Mouse (Mus musculus): ENCODE measurements at regions not wholly inside any gene's neighbourhood (a gene's known extent, or its start where the extent isn't known, plus 50 kb on each side); places are given as distances from the start of the nearest gene placed in this dataset.

GRCm38 (mm10) chr1:169354021-169354420 is 177.2 kb downstream of the Nuf2 start:
- TF ChIP-seq CEBPB (IDR thresholded peaks at IDR 0.05; ENCODE audit: low read depth) (no peak), CTCF (IDR thresholded peaks at IDR 0.05; ENCODE audit: control insufficient read depth, insufficient read depth, insufficient read length) (no peak), USF1 (IDR thresholded peaks at IDR 0.05; ENCODE audit: low read depth) (no peak)
- H3ac ChIP-seq (ENCODE audit: control insufficient read depth, insufficient read length, low read depth) = no peak overlapping the region
- no peak overlapping the region for H3K4me3 ChIP-seq (ENCODE audit: insufficient read depth, poor library complexity, severe bottlenecking)
- H3K79me3 ChIP-seq (ENCODE audit: low read depth) = no peaks in the 10 kb centered on the region
- H3K27me3 ChIP-seq (ENCODE audit: control insufficient read depth, insufficient read depth, insufficient read length) = no peaks in the 10 kb centered on the region
- no peaks in the 10 kb centered on the region for H3K79me2 ChIP-seq (ENCODE audit: control insufficient read depth, insufficient read depth)
- H3K36me3 ChIP-seq (ENCODE audit: control insufficient read depth, insufficient read depth) = no peaks in the 10 kb centered on the region

GRCm38 (mm10) chr1:169347692-169348091 is 183.6 kb downstream of the Nuf2 start:
- no peak for TF ChIP-seq CEBPB (IDR thresholded peaks at IDR 0.05; ENCODE audit: low read depth)
- TF ChIP-seq FOSL1 (IDR thresholded peaks at IDR 0.05; ENCODE audit: insufficient read depth, low read length, poor library complexity, severe bottlenecking) = no peak
- TF ChIP-seq CTCF (IDR thresholded peaks at IDR 0.05; ENCODE audit: control insufficient read depth, insufficient read depth, insufficient read length) = no peak
- TF ChIP-seq MAX (IDR thresholded peaks at IDR 0.05) = no peak
- no peak for TF ChIP-seq USF1 (IDR thresholded peaks at IDR 0.05; ENCODE audit: low read depth)
- no peak for TF ChIP-seq MYOG (IDR thresholded peaks at IDR 0.05; ENCODE audit: control insufficient read depth, extremely low read depth, insufficient read length)
- no peak for TF ChIP-seq MYOD1 (IDR thresholded peaks at IDR 0.05; ENCODE audit: control insufficient read depth, insufficient read length, low read depth)
- H3K79me3 ChIP-seq (ENCODE audit: low read depth) = no peaks in the 10 kb centered on the region

GRCm38 (mm10) chr1:169346876-169347275 is 184.4 kb downstream of the Nuf2 start:
- TF ChIP-seq MYOD1 (IDR thresholded peaks at IDR 0.05; ENCODE audit: control insufficient read depth, insufficient read length, low read depth) (no peak), USF1 (IDR thresholded peaks at IDR 0.05; ENCODE audit: low read depth) (no peak)
- Histone ChIP-seq H3ac (ENCODE audit: control insufficient read depth, insufficient read length, low read depth) (no peak overlapping the region), H3K79me3 (ENCODE audit: low read depth) (no peaks in the 10 kb centered on the region), H3K27me3 (ENCODE audit: control insufficient read depth, insufficient read depth, insufficient read length) (no peaks in the 10 kb centered on the region), H3K36me3 (ENCODE audit: control insufficient read depth, insufficient read depth) (no peaks in the 10 kb centered on the region), H3K4me3 (ENCODE audit: insufficient read depth, poor library complexity, severe bottlenecking) (no peak overlapping the region), H3K79me2 (ENCODE audit: control insufficient read depth, insufficient read depth) (no peaks in the 10 kb centered on the region)

More at GRCm38 (mm10) chr1:169347692-169348091, 183.6 kb downstream of the Nuf2 start:
- no peak overlapping the region for H3ac ChIP-seq (ENCODE audit: control insufficient read depth, insufficient read length, low read depth)
- H3K27me3 ChIP-seq (ENCODE audit: control insufficient read depth, insufficient read depth, insufficient read length) = no peaks in the 10 kb centered on the region
- no peak overlapping the region for H3K4me3 ChIP-seq (ENCODE audit: insufficient read depth, poor library complexity, severe bottlenecking)
- no peaks in the 10 kb centered on the region for H3K79me2 ChIP-seq (ENCODE audit: control insufficient read depth, insufficient read depth)
- H3K36me3 ChIP-seq (ENCODE audit: control insufficient read depth, insufficient read depth) = no peaks in the 10 kb centered on the region

DNA sequence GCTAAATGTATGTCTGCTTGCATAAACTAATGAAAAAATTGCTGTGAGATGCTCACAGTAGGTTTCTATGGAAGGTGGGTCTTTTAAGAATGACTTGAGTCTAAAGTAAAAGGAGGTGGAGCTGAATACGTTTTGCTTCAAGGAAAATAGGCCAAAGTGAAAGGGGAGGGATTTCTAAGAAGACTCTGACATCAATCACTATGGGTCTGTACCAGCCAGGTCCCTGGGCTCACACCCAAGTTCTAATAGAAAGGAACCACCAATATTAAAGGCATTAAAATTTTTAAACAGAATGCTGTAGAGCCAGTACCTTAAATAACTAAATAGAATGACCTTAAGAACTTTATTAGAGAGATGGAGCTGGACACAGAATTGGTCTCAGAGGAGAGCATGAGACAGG is 190.1 kb downstream of the Nuf2 start:
- Histone ChIP-seq H3K27me3 (ENCODE audit: control insufficient read depth, insufficient read depth, insufficient read length) (no peaks in the 10 kb centered on the region), H3K4me3 (ENCODE audit: insufficient read depth, poor library complexity, severe bottlenecking) (no peak overlapping the region), H3K79me2 (ENCODE audit: control insufficient read depth, insufficient read depth) (no peaks in the 10 kb centered on the region), H3ac (ENCODE audit: control insufficient read depth, insufficient read length, low read depth) (no peak overlapping the region), H3K79me3 (ENCODE audit: low read depth) (no peaks in the 10 kb centered on the region), H3K36me3 (ENCODE audit: control insufficient read depth, insufficient read depth) (no peaks in the 10 kb centered on the region)
- TF ChIP-seq CEBPB (IDR thresholded peaks at IDR 0.05; ENCODE audit: low read depth) = no peak
- TF ChIP-seq MAX (IDR thresholded peaks at IDR 0.05) = no peak
- no peak for TF ChIP-seq USF1 (IDR thresholded peaks at IDR 0.05; ENCODE audit: low read depth)
- TF ChIP-seq FOSL1 (IDR thresholded peaks at IDR 0.05; ENCODE audit: insufficient read depth, low read length, poor library complexity, severe bottlenecking) = no peak
- TF ChIP-seq CTCF (IDR thresholded peaks at IDR 0.05; ENCODE audit: control insufficient read depth, insufficient read depth, insufficient read length) = no peak
- no peak for TF ChIP-seq MYOG (IDR thresholded peaks at IDR 0.05; ENCODE audit: control insufficient read depth, extremely low read depth, insufficient read length)
- no peak for TF ChIP-seq MYOD1 (IDR thresholded peaks at IDR 0.05; ENCODE audit: control insufficient read depth, insufficient read length, low read depth)

- H3K79me3 ChIP-seq (ENCODE audit: low read depth) = no peaks in the 10 kb centered on the region
- TF ChIP-seq MYOD1 (IDR thresholded peaks at IDR 0.05; ENCODE audit: control insufficient read depth, insufficient read length, low read depth) (no peak), MYOG (IDR thresholded peaks at IDR 0.05; ENCODE audit: control insufficient read depth, extremely low read depth, insufficient read length) (no peak), FOSL1 (IDR thresholded peaks at IDR 0.05; ENCODE audit: insufficient read depth, low read length, poor library complexity, severe bottlenecking) (no peak), CEBPB (IDR thresholded peaks at IDR 0.05; ENCODE audit: low read depth) (no peak), CTCF (IDR thresholded peaks at IDR 0.05; ENCODE audit: control insufficient read depth, insufficient read depth, insufficient read length) (no peak), MAX (IDR thresholded peaks at IDR 0.05) (no peak), USF1 (IDR thresholded peaks at IDR 0.05; ENCODE audit: low read depth) (no peak)
These were observed 192.8 kb downstream of the Nuf2 start for GRCm38 (mm10) chr1:169338461-169338860.

DNA sequence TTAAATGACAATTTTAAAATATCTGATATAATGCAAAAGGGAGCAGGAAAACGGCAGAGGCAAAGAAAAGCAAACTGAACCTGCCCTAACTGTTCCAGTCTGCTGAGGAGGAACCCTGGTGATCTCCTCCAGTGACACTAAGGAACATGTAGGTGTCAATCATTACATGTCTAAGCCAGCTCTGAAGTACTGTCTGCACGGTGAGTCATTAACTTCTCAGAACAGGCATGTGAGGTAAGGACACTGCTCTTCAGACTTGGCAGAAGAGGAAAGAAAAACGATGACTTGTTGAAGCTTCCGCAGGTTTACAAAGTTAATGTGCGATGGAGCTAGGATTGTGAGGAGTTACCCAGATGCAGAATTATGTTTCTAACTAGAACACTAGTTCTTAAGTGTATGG is 199.1 kb downstream of the Nuf2 start:
- H3K4me3 ChIP-seq (ENCODE audit: insufficient read depth, poor library complexity, severe bottlenecking) = no peak overlapping the region
- H3K79me3 ChIP-seq (ENCODE audit: low read depth) = no peaks in the 10 kb centered on the region
- H3K27me3 ChIP-seq (ENCODE audit: control insufficient read depth, insufficient read depth, insufficient read length) = no peaks in the 10 kb centered on the region
- no peak overlapping the region for H3ac ChIP-seq (ENCODE audit: control insufficient read depth, insufficient read length, low read depth)
- no peaks in the 10 kb centered on the region for H3K79me2 ChIP-seq (ENCODE audit: control insufficient read depth, insufficient read depth)
- TF ChIP-seq MYOG (IDR thresholded peaks at IDR 0.05; ENCODE audit: control insufficient read depth, extremely low read depth, insufficient read length) (no peak), MAX (IDR thresholded peaks at IDR 0.05) (no peak)
- no peaks in the 10 kb centered on the region for H3K36me3 ChIP-seq (ENCODE audit: control insufficient read depth, insufficient read depth)

More at GRCm38 (mm10) chr1:169338461-169338860, 192.8 kb downstream of the Nuf2 start:
- Histone ChIP-seq H3K79me2 (ENCODE audit: control insufficient read depth, insufficient read depth) (no peaks in the 10 kb centered on the region), H3K27me3 (ENCODE audit: control insufficient read depth, insufficient read depth, insufficient read length) (no peaks in the 10 kb centered on the region), H3K4me3 (ENCODE audit: insufficient read depth, poor library complexity, severe bottlenecking) (no peak overlapping the region), H3K36me3 (ENCODE audit: control insufficient read depth, insufficient read depth) (no peaks in the 10 kb centered on the region), H3ac (ENCODE audit: control insufficient read depth, insufficient read length, low read depth) (no peak overlapping the region)
